Mouse (Mus musculus) brain, embryonic 14.5 days (tissue): ENCODE data around the gene Slc35c1.

Experiments
- CTCF ChIP-seq: fragments of 200-500 bp; IDR thresholded peaks from 2 replicates; pipeline ENCODE4 v1.5.1; 2012; ENCODE audit warnings: inconsistent platforms, mild to moderate bottlenecking, moderate library complexity, borderline replicate concordance; ENCODE audit not compliant: insufficient read depth, insufficient read length; ENCODE audit errors: extremely low read depth
- POLR2A ChIP-seq: fragments of 200-500 bp; IDR thresholded peaks from 2 replicates; pipeline ENCODE4 v1.6.1; 2012; ENCODE audit warnings: mild to moderate bottlenecking, inconsistent platforms, borderline replicate concordance; ENCODE audit not compliant: poor library complexity, insufficient read depth, insufficient read length, severe bottlenecking; ENCODE audit errors: extremely low read depth

- no peak for TF ChIP-seq POLR2A
- TF ChIP-seq CTCF = no peak
These were observed 17.5 kb upstream of the Slc35c1 start for GRCm38 (mm10) chr2:92477672-92478312.
